Mouse (Mus musculus): Measurements from ENCODE around the gene Ppp1r35. TPM values are rescaled to one million over a fixed set of nuclear protein-coding genes. Genes with fewer than 3 reads are reported as not detected.

Ppp1r35 gene
- polyA plus RNA-seq (2012) = 111 and 138 TPM in 2 replicates

- no peak for TF ChIP-seq GATA1 (IDR thresholded peaks at IDR 0.05; ENCODE audit: low read length)
Observed at GRCm38 (mm10) chr5:137778635-137779034, at the start of gene Ppp1r35. Gene Ppp1r35, plus strand, starts transcription at chr5:137778849.

GRCm38 (mm10) chr5:137733638-137734288 is 44.9 kb upstream of the Ppp1r35 start:
- no peak for TF ChIP-seq GATA1 (IDR thresholded peaks at IDR 0.05; ENCODE audit: low read length)

- TF ChIP-seq GATA1 (IDR thresholded peaks at IDR 0.05; ENCODE audit: low read length) = no peak
Observed at GRCm38 (mm10) chr5:137734289-137735061, 44.2 kb upstream of the Ppp1r35 start.

- no peak for TF ChIP-seq GATA1 (IDR thresholded peaks at IDR 0.05; ENCODE audit: low read length)
Observed at GRCm38 (mm10) chr5:137737400-137737940, 41.2 kb upstream of the Ppp1r35 start.

- no peak for TF ChIP-seq GATA1 (IDR thresholded peaks at IDR 0.05; ENCODE audit: low read length)
Observed at GRCm38 (mm10) chr5:137738516-137738915, 40.1 kb upstream of the Ppp1r35 start.

GRCm38 (mm10) chr5:137739471-137739870 is 39.2 kb upstream of the Ppp1r35 start:
- no peak for TF ChIP-seq GATA1 (IDR thresholded peaks at IDR 0.05; ENCODE audit: low read length)

GRCm38 (mm10) chr5:137740506-137740905 is 38.1 kb upstream of the Ppp1r35 start:
- no peak for TF ChIP-seq GATA1 (IDR thresholded peaks at IDR 0.05; ENCODE audit: low read length)

GRCm38 (mm10) chr5:137741023-137741931 is 37.4 kb upstream of the Ppp1r35 start, which contains the start of gene Nyap1:
Gene Nyap1, minus strand, starts transcription at chr5:137741607.
- TF ChIP-seq GATA1 (IDR thresholded peaks at IDR 0.05; ENCODE audit: low read length) = no peak

- TF ChIP-seq GATA1 (IDR thresholded peaks at IDR 0.05; ENCODE audit: low read length) = no peak
Observed at GRCm38 (mm10) chr5:137742048-137742447, 36.6 kb upstream of the Ppp1r35 start.

GRCm38 (mm10) chr5:137742836-137743235 is 35.8 kb upstream of the Ppp1r35 start:
- TF ChIP-seq GATA1 (IDR thresholded peaks at IDR 0.05; ENCODE audit: low read length) = no peak

GRCm38 (mm10) chr5:137744197-137744596 is 34.5 kb upstream of the Ppp1r35 start:
- TF ChIP-seq GATA1 (IDR thresholded peaks at IDR 0.05; ENCODE audit: low read length) = no peak

- TF ChIP-seq GATA1 (IDR thresholded peaks at IDR 0.05; ENCODE audit: low read length) = no peak
Observed at GRCm38 (mm10) chr5:137745214-137746171, 33.2 kb upstream of the Ppp1r35 start, which contains the start of gene Tsc22d4. Gene Tsc22d4, plus strand, starts transcription at chr5:137745730.

GRCm38 (mm10) chr5:137746282-137746850 is 32.3 kb upstream of the Ppp1r35 start:
- TF ChIP-seq GATA1 (IDR thresholded peaks at IDR 0.05; ENCODE audit: low read length) = no peak

- no peak for TF ChIP-seq GATA1 (IDR thresholded peaks at IDR 0.05; ENCODE audit: low read length)
Observed at GRCm38 (mm10) chr5:137746851-137747325, 31.8 kb upstream of the Ppp1r35 start.

All from G1E-ER4 (cell line).